Mouse (Mus musculus) MEL (cell line): Measurements from ENCODE around the gene Rnf103. TPM values are rescaled to one million over a fixed set of nuclear protein-coding genes. Genes with fewer than 3 reads are reported as not detected.

Experiments
- DNase-seq: peaks from one replicate; pipeline ENCODE4 v3.0.0; 2011; ENCODE audit warnings: low read depth, low spot score
- H3K27ac ChIP-seq: 2 replicates; pipeline ENCODE4 v1.5.1; 2012; ENCODE audit warnings: low read depth, mild to moderate bottlenecking, control low read depth, low read length, moderate library complexity; ENCODE audit not compliant: control insufficient read depth
- H3K27me3 ChIP-seq, 2 experiments: fragments of 150-350 bp in 1 of 2; sonication (generic) in 1 of 2; 2 replicates each; pipeline ENCODE4 v1.6.1; 2012; ENCODE audit warnings: low read length in 2 of 2, mild to moderate bottlenecking in 2 of 2, improper control_type of control experiment in 1 of 2, moderate library complexity in 1 of 2; ENCODE audit not compliant: insufficient read depth in 2 of 2, control insufficient read depth in 1 of 2
- H3K36me3 ChIP-seq, 2 experiments: 2 replicates each; pipeline ENCODE4 v1.6.1; 2012 to 2014; ENCODE audit warnings: low read length in 2 of 2, improper control_type of control experiment in 1 of 2, inconsistent platforms in 1 of 2, mild to moderate bottlenecking in 1 of 2; ENCODE audit not compliant: insufficient read depth in 2 of 2, control insufficient read depth in 1 of 2
- H3K4me1 ChIP-seq, 2 experiments: fragments of 150-350 bp in 1 of 2; sonication (generic) in 1 of 2; 2 replicates each; pipeline ENCODE4 v1.6.1; 2012; ENCODE audit warnings: low read length in 2 of 2, improper control_type of control experiment in 1 of 2, mild to moderate bottlenecking in 1 of 2; ENCODE audit not compliant: insufficient read depth in 2 of 2, control insufficient read depth in 1 of 2
- H3K4me3 ChIP-seq, 2 experiments: fragments of 150-350 bp in 1 of 2; sonication (generic) in 1 of 2; 2 replicates each; pipeline ENCODE4 v1.5.1; 2012; ENCODE audit warnings: low read depth in 2 of 2, low read length in 2 of 2, mild to moderate bottlenecking in 2 of 2, moderate library complexity in 2 of 2, control low read depth in 1 of 2, improper control_type of control experiment in 1 of 2; ENCODE audit not compliant: control insufficient read depth in 1 of 2, insufficient read depth in 1 of 2
- H3K79me2 ChIP-seq: 2 replicates; pipeline ENCODE4 v1.6.1; 2012; ENCODE audit warnings: mild to moderate bottlenecking, low read length, moderate library complexity; ENCODE audit not compliant: control insufficient read depth, poor library complexity, insufficient read depth
- H3K9ac ChIP-seq: 2 replicates; pipeline ENCODE4 v1.6.1; 2012; ENCODE audit warnings: low read depth, mild to moderate bottlenecking, control low read depth, low read length, moderate library complexity; ENCODE audit not compliant: control insufficient read depth, poor library complexity, severe bottlenecking
- H3K9me3 ChIP-seq: fragments of 150-350 bp; sonication (generic); replicated peaks from 2 replicates; pipeline ENCODE4 v1.6.1; 2012; ENCODE audit warnings: mild to moderate bottlenecking, low read length, improper control_type of control experiment, moderate library complexity; ENCODE audit not compliant: insufficient read depth
- CHD2 ChIP-seq: IDR thresholded peaks from 2 replicates; pipeline ENCODE4 v1.6.1; 2011; ENCODE audit warnings: low read length, improper control_type of control experiment
- E2F4 ChIP-seq: IDR thresholded peaks from 2 replicates; pipeline ENCODE4 v1.6.1; 2011; ENCODE audit warnings: low read depth, low read length, improper control_type of control experiment, borderline replicate concordance
- GATA1 ChIP-seq: IDR thresholded peaks from 2 replicates; pipeline ENCODE4 v1.6.1; 2011; ENCODE audit warnings: low read depth, low read length, improper control_type of control experiment
- JUND ChIP-seq: IDR thresholded peaks from 2 replicates; pipeline ENCODE4 v1.6.1; 2011; ENCODE audit warnings: low read depth, mild to moderate bottlenecking, improper control_type of control experiment, low read length
- MAX ChIP-seq: IDR thresholded peaks from 2 replicates; pipeline ENCODE4 v1.6.1; 2011; ENCODE audit warnings: low read length, improper control_type of control experiment
- MEF2A ChIP-seq: IDR thresholded peaks from 2 replicates; pipeline ENCODE4 v1.6.1; 2014; ENCODE audit warnings: low read depth, mild to moderate bottlenecking, inconsistent platforms, low read length, improper control_type of control experiment; ENCODE audit not compliant: poor library complexity, insufficient replicate concordance, severe bottlenecking; ENCODE audit errors: extremely low read depth
- MXI1 ChIP-seq: IDR thresholded peaks from 2 replicates; pipeline ENCODE4 v1.6.1; 2011; ENCODE audit warnings: mild to moderate bottlenecking, low read depth, low read length, improper control_type of control experiment
- NELFE ChIP-seq: IDR thresholded peaks from 2 replicates; pipeline ENCODE4 v1.6.1; 2011; ENCODE audit warnings: low read depth, low read length, improper control_type of control experiment
- POLR2A ChIP-seq, 2 experiments: IDR thresholded peaks; 2 replicates each; pipeline ENCODE4 v1.6.1; 2011 to 2012; ENCODE audit warnings: low read length in 2 of 2, mild to moderate bottlenecking in 2 of 2, control low read depth in 1 of 2, improper control_type of control experiment in 1 of 2, low read depth in 1 of 2, moderate library complexity in 1 of 2; ENCODE audit not compliant: control insufficient read depth in 1 of 2, insufficient read depth in 1 of 2, poor library complexity in 1 of 2
- POLR2AphosphoS2 ChIP-seq: IDR thresholded peaks from 2 replicates; pipeline ENCODE4 v1.6.1; 2011; ENCODE audit warnings: low read length, improper control_type of control experiment
- RAD21 ChIP-seq: IDR thresholded peaks from 2 replicates; pipeline ENCODE4 v1.6.1; 2011; ENCODE audit warnings: mild to moderate bottlenecking, low read depth, low read length, improper control_type of control experiment
- TBP ChIP-seq: IDR thresholded peaks from 2 replicates; pipeline ENCODE4 v1.8.0; 2011; ENCODE audit warnings: low read depth, low read length, improper control_type of control experiment
- TCF12 ChIP-seq: IDR thresholded peaks from 2 replicates; pipeline ENCODE4 v1.6.1; 2014; ENCODE audit warnings: low read depth, mild to moderate bottlenecking, inconsistent platforms, low read length, improper control_type of control experiment, moderate library complexity
- UBTF ChIP-seq: IDR thresholded peaks from 2 replicates; pipeline ENCODE4 v1.6.1; 2012; ENCODE audit warnings: low read depth, mild to moderate bottlenecking, inconsistent platforms, low read length, improper control_type of control experiment, moderate library complexity, borderline replicate concordance; ENCODE audit not compliant: insufficient read depth
- USF2 ChIP-seq, 2 experiments: IDR thresholded peaks; 2 replicates each; pipeline ENCODE4 v1.6.1; 2011 to 2012; ENCODE audit warnings: improper control_type of control experiment in 2 of 2, low read length in 2 of 2, borderline replicate concordance in 1 of 2, inconsistent platforms in 1 of 2, low read depth in 1 of 2, mild to moderate bottlenecking in 1 of 2; ENCODE audit not compliant: insufficient read depth in 1 of 2
- polyA plus RNA-seq, 2 experiments: library from polyadenylated mRNA; stranded (reverse) in 1 of 2; unstranded in 1 of 2; fragments of >175 nt in 1 of 2; fragments of >200 nt in 1 of 2; gene quantifications; 2 replicates each; pipeline versions ENCODE4 v1.2.1 to v1.2.4; 2012; ENCODE audit warnings: low replicate concordance in 2 of 2, low read depth in 1 of 2; ENCODE audit not compliant: insufficient read length in 2 of 2, insufficient read depth in 1 of 2, missing spikeins in 1 of 2
- total RNA-seq: library from RNA; depleted of rRNA; stranded (reverse); fragments of 300-350 nt; gene quantifications from 2 replicates; pipeline ENCODE4 v1.2.3, GENCODE M21; 2012

The Rnf103 gene
- total and polyA plus RNA-seq, 3 experiments, result 3.3 to 4.9 TPM; not detected in 1

DNA sequence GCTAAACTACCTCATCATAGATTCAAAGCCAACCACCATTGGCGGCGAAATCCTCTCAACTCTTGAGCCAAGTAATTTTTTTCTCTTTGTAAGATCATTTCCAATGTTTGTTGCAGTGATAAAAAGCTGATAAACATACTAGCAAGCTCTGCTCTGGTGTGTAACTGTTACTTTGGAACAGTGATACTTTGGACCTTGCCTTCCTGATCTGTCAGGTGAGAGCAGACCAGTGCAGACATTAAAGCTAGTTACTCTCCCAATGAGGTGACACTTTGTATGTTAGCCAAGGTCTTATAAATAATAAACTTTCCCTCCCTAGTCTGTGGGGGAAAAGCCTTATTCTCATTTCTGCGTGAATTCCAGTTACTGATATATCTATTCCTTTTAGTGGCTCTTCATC, 18.1 kb upstream of the Rnf103 start:
- TF ChIP-seq CHD2, result no peak
- no peak for TF ChIP-seq TCF12
- TF ChIP-seq UBTF, result no peak
- TF ChIP-seq NELFE, result no peak
- TF ChIP-seq GATA1, result no peak
- no peak for TF ChIP-seq MEF2A
- no peak for TF ChIP-seq RAD21
- Histone ChIP-seq H3K79me2 (no peaks in the 10 kb centered on the region), H3K27ac (no peak overlapping the region), H3K9me3 (no peaks in the 10 kb centered on the region), H3K4me1 (peaks cover 8 to 31% of the 10 kb centered on the region in 2 experiments), H3K4me3 (no peak overlapping the region), H3K9ac (no peak overlapping the region), H3K36me3 (peaks cover 0 to 22% of the 10 kb centered on the region in 2 experiments; a peak in 2 of 4 replicates), H3K27me3 (no peaks in the 10 kb centered on the region)
- DNase-seq, result no peak

DNA sequence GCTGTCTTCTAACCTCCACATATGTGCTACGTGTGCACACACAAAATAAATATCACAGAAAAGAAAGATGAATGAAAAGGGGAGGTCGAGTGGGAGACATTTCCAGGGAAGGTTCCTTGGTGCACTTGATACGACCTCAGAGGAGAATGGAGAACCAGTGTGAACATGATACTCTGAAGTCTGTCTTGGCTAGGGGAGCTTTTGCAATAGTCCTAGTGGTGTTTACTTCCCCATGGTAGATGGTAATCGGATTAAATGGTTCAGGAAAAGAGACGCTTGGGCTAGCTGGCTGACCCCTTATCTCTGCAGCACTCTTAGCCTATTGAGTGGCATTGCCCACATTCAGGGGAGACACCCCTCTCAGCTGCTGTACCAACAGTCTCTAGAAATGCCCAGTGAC, 16.9 kb upstream of the Rnf103 start:
- H3K36me3 ChIP-seq, result peaks cover 0 to 24% of the 10 kb centered on the region in 2 experiments; a peak in 2 of 4 replicates
- no peaks in the 10 kb centered on the region for H3K79me2 ChIP-seq
- TF ChIP-seq POLR2A (IDR thresholded peaks at IDR 0.05; ENCODE audit: control insufficient read depth in 1 of 2, insufficient read depth in 1 of 2, low read depth in 1 of 2, low read length in 2 of 2, poor library complexity in 1 of 2) (no peak), MXI1 (no peak), E2F4 (no peak), JUND (no peak), USF2 (IDR thresholded peaks at IDR 0.05; ENCODE audit: borderline replicate concordance in 1 of 2, insufficient read depth in 1 of 2, low read depth in 1 of 2, low read length in 2 of 2) (no peak), MAX (no peak), GATA1 (no peak), POLR2AphosphoS2 (no peak), MEF2A (no peak), TBP (no peak), RAD21 (no peak)
- no peaks in the 10 kb centered on the region for H3K9me3 ChIP-seq
- no peak overlapping the region for H3K9ac ChIP-seq
- H3K27me3 ChIP-seq, result no peaks in the 10 kb centered on the region
- DNase-seq, result no peak
- H3K4me3 ChIP-seq, result no peak overlapping the region
- H3K4me1 ChIP-seq, result peaks cover 8 to 31% of the 10 kb centered on the region in 2 experiments
- no peak overlapping the region for H3K27ac ChIP-seq
